Mouse (Mus musculus) intestine, postnatal 0 days (tissue): ENCODE data around the gene Olfr1121. TPM values are rescaled to one million over a fixed set of nuclear protein-coding genes. Genes with fewer than 3 reads are reported as not detected.
"Not testable (repeated sequence)": the region's sequence is repeated elsewhere in the genome, so short reads cannot be mapped to it uniquely, and the experiment has no call there.

Experiments used
- ATAC-seq: fragments of 200-750 bp; cut with Nextera tagmentation; 2 replicates; pipeline ENCODE4 v1.8.0; 2017; ENCODE audit warnings: mild to moderate bottlenecking, moderate TSS enrichment, moderate library complexity
- H3K27ac ChIP-seq: fragments of 300-500 bp; sonication (generic); 2 replicates; pipeline ENCODE4 v1.5.1; 2014; ENCODE audit warnings: mild to moderate bottlenecking, low read depth, low read length, moderate library complexity
- H3K27me3 ChIP-seq: fragments of 300-500 bp; sonication (generic); replicated peaks from 2 replicates; pipeline ENCODE4 v1.6.1; 2014; ENCODE audit warnings: low read length, mixed read lengths; ENCODE audit not compliant: control insufficient read depth, insufficient read depth
- H3K36me3 ChIP-seq: fragments of 300-500 bp; sonication (generic); 2 replicates; pipeline ENCODE4 v1.6.1; 2014; ENCODE audit warnings: mild to moderate bottlenecking, moderate library complexity; ENCODE audit not compliant: control insufficient read depth, insufficient read depth
- H3K4me1 ChIP-seq: fragments of 300-500 bp; sonication (generic); replicated peaks from 2 replicates; pipeline ENCODE4 v1.6.1; 2014; ENCODE audit warnings: antibody characterized with exemption, low read length, mixed read lengths; ENCODE audit not compliant: control insufficient read depth, insufficient read depth
- H3K4me2 ChIP-seq: fragments of 300-500 bp; sonication (generic); replicated peaks from 2 replicates; pipeline ENCODE4 v1.6.1; 2014; ENCODE audit warnings: low read depth, mild to moderate bottlenecking, moderate library complexity
- H3K4me3 ChIP-seq: fragments of 300-500 bp; sonication (generic); 2 replicates; pipeline ENCODE4 v1.5.1; 2014; ENCODE audit warnings: low read depth, low read length
- H3K9ac ChIP-seq: fragments of 300-500 bp; sonication (generic); 2 replicates; pipeline ENCODE4 v1.6.1; 2014; ENCODE audit warnings: mild to moderate bottlenecking, low read depth, low read length
- H3K9me3 ChIP-seq: fragments of 300-500 bp; sonication (generic); 2 replicates; pipeline ENCODE4 v1.6.1; 2016; ENCODE audit warnings: mixed run types; ENCODE audit not compliant: control insufficient read depth
- CTCF ChIP-seq: sonication (generic); IDR thresholded peaks from 2 replicates; pipeline ENCODE4 v1.5.1; 2016; ENCODE audit warnings: low read depth, mild to moderate bottlenecking, control low read depth, antibody characterized with exemption, moderate library complexity
- whole genome bisulfite sequencing: fragments of 180-500 bp; shearing (Covaris S2); extraction: QIAGEN DNeasy Blood & Tissue Kit; methylation state at CpG from one replicate; pipeline ENCODE4 v1.1.7; 2014; 5-methylcytosine and 5-hydroxymethylcytosine counted together
- polyA plus RNA-seq: library from polyadenylated mRNA; unstranded; fragments of >200 nt; fragmentation: Nextera tagmentation; extraction: Ambion mirVana; gene quantifications from 2 replicates; pipeline ENCODE4 v1.2.1, GENCODE M21; 2015

Gene Olfr1121
- polyA plus RNA-seq, result not detected in 2 replicates

DNA sequence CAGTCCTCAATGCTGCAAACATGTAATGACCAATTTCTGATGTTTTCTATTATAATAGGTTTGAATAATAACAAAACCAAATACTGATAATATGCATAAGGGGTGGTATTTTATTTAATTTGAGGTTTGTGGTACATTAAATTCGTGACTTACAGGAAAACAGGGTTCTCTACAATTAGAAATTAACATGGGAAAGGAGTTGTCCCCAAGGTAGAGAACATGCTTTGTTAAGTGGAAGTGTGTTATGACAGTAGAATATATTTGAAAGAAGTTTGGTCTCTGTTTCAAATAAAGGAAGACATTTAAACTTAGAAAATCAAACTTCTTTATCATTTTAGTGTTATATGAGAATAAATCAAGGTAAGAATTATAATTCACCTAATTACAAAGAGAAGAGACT, at the start of gene Olfr1121:
Gene Olfr1121, plus strand, starts transcription at position 301 of the 400 bp plus-strand sequence.
- H3K27me3 ChIP-seq, result no peaks in the 10 kb centered on the region
- TF ChIP-seq CTCF, result no peak
- no peaks in the 10 kb centered on the region for H3K4me1 ChIP-seq
- H3K9me3 ChIP-seq, result no peaks in the 10 kb centered on the region
- 33% methylated on average over 1 of the region's 1 CpGs for WGBS
- no peak for ATAC-seq
- no peaks in the 10 kb centered on the region for H3K36me3 ChIP-seq
- no peak within 1 kb of the TSS for H3K9ac ChIP-seq
- no peak within 1 kb of the TSS for H3K4me3 ChIP-seq
- no peak within 1 kb of the TSS for H3K27ac ChIP-seq
- no peak within 1 kb of the TSS for H3K4me2 ChIP-seq

- WGBS, result 48% methylated on average over 2 of the region's 2 CpGs
- TF ChIP-seq CTCF, result no peak
- H3K4me3 ChIP-seq, result no peak within 1 kb of the TSS
- no peak within 1 kb of the TSS for H3K27ac ChIP-seq
- no peaks in the 10 kb centered on the region for H3K9me3 ChIP-seq
- ATAC-seq, result no peak
- no peak within 1 kb of the TSS for H3K9ac ChIP-seq
- H3K4me2 ChIP-seq, result no peak within 1 kb of the TSS
- H3K27me3 ChIP-seq, result no peaks in the 10 kb centered on the region
- no peaks in the 10 kb centered on the region for H3K36me3 ChIP-seq
- H3K4me1 ChIP-seq, result no peaks in the 10 kb centered on the region
Measured at GRCm38 (mm10) chr2:87354515-87354914, 15.2 kb upstream of the Olfr1121 start, which contains the start of gene Olfr1120. Gene Olfr1120, plus strand, starts transcription at chr2:87354815.

- not testable (repeated sequence) for H3K4me2 ChIP-seq, H3K4me1 ChIP-seq, H3K36me3 ChIP-seq, H3K27me3 ChIP-seq, H3K9ac ChIP-seq, H3K27ac ChIP-seq, H3K4me3 ChIP-seq, H3K9me3 ChIP-seq, ATAC-seq
- 91% methylated on average over 2 of the region's 2 CpGs for WGBS
Measured at GRCm38 (mm10) chr2:87360121-87360520, 9.6 kb upstream of the Olfr1121 start.

DNA sequence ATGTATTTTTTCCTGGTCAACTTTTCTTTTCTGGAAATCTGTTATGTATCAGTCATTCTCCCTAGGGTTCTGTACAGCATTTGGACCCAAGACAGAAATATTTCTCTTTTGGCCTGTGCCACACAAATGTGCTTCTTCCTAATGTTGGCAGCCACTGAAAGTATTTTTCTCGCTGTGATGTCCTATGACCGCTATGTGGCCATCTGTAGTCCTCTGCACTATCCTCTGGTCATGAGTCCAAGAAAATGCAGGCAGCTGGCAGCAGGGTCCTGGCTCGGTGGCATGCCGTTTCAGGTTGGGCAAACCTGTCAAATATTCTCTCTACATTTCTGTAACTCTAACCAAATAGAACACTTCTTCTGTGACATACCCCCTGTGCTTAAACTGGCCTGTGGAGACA, 2.0 kb downstream of the Olfr1121 start:
- H3K4me2 ChIP-seq, result no peak overlapping the region
- H3K27ac ChIP-seq, result no peak overlapping the region
- no peak for TF ChIP-seq CTCF
- no peaks in the 10 kb centered on the region for H3K27me3 ChIP-seq
- no peaks in the 10 kb centered on the region for H3K36me3 ChIP-seq
- no peak for ATAC-seq
- no peak overlapping the region for H3K4me3 ChIP-seq
- no peak overlapping the region for H3K9ac ChIP-seq
- no peaks in the 10 kb centered on the region for H3K9me3 ChIP-seq
- H3K4me1 ChIP-seq, result no peaks in the 10 kb centered on the region
- 85% methylated on average over 4 of the region's 4 CpGs for WGBS

DNA sequence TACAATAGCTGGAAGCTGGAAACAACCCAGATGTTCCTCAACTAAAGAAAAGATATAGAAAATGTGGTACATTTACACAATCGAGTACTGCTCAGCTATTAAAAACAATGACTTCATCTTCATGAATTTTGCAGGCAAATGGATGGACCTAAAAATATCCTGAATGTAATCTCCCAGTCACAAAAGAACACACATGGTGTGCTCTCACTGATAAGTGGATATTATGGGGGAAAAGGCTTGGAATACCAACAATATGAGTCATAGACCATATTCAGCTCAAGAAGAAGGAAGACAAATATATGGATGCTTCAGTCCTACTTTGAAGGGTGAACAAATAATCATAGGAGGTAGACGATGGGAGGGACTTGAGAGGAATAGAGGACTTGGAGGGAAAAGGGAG, 14.2 kb downstream of the Olfr1121 start:
- Histone ChIP-seq H3K9me3 (no peaks in the 10 kb centered on the region), H3K27me3 (no peaks in the 10 kb centered on the region), H3K27ac (no peak overlapping the region), H3K4me2 (no peak overlapping the region), H3K9ac (no peak overlapping the region), H3K36me3 (no peaks in the 10 kb centered on the region), H3K4me3 (no peak overlapping the region), H3K4me1 (no peaks in the 10 kb centered on the region)
- 74% methylated on average over 2 of the region's 2 CpGs for WGBS
- TF ChIP-seq CTCF, result no peak
- no peak for ATAC-seq

DNA sequence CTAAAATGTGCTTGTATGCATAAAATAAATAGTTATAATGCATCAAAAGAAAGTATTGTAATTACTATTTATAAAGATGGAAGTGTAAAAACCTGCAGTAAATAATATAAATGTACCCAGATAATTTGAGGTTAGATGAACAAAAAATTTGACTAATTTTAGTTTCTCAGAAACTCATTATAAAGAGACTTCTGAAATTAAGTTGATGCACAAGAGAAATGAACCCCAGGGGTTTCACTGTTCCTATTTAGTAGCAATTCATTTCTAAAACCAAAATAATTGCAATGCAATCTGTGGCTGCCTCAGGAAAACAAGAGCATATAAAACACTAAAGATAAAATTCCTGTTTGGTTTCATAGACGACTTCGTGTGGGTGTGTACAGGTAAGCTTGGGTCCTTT, 15.9 kb downstream of the Olfr1121 start, which contains the start of gene Olfr1122:
Gene Olfr1122, plus strand, starts transcription at position 301 of the 400 bp plus-strand sequence.
- Histone ChIP-seq H3K9ac (no peak within 1 kb of the TSS), H3K9me3 (no peaks in the 10 kb centered on the region), H3K4me2 (no peak within 1 kb of the TSS), H3K36me3 (no peaks in the 10 kb centered on the region), H3K4me1 (no peaks in the 10 kb centered on the region), H3K4me3 (no peak within 1 kb of the TSS), H3K27ac (no peak within 1 kb of the TSS), H3K27me3 (no peaks in the 10 kb centered on the region)
- WGBS, result 65% methylated on average over 2 of the region's 2 CpGs
- TF ChIP-seq CTCF, result no peak
- no peak for ATAC-seq

DNA sequence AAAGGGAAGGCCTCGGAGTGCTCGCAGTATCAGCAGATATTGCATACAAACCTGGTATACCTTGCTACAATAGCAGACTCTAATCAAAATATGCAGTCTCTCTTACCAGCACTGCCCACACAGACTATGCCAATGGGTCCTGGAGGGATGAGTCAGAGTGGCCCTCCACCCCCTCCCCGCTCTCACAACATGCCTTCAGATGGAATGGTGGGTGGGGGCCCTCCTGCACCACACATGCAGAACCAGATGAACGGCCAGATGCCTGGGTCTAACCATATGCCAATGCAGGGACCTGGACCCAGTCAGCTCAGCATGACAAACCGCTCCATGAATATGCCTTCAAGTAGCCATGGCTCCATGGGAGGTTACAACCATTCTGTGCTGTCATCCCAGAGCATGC, 23.9 kb downstream of the Olfr1121 start:
- WGBS, result 85% methylated on average over 5 of the region's 5 CpGs
- H3K9ac ChIP-seq, result not testable (repeated sequence)

DNA sequence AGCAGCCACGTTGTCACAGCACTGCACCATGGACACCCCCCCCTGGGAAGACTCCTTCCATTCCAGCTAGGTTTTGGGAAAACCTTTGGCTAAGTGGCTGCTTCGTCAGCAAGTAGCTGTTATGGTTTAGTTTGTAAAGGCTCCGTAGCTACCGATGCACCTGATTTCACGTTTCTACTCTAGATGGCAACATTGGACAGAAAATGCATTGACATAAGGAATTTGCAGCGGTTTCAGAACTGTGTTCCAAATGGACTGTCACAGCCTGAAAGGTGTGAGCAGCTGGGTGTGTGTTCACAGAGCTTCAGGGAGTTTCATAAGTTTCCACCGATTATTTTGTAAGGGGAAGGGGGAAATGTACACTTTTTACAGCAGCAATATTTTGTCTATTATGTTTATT, 25.0 kb downstream of the Olfr1121 start:
- WGBS, result 76% methylated on average over 7 of the region's 7 CpGs
- not testable (repeated sequence) for H3K9ac ChIP-seq, H3K27ac ChIP-seq, H3K4me3 ChIP-seq, ATAC-seq, H3K4me1 ChIP-seq, H3K4me2 ChIP-seq, H3K27me3 ChIP-seq, H3K9me3 ChIP-seq, H3K36me3 ChIP-seq

More for the DNA sequence above, 23.9 kb downstream of the Olfr1121 start:
- not testable (repeated sequence) for H3K4me2 ChIP-seq, H3K27me3 ChIP-seq, H3K4me1 ChIP-seq, H3K4me3 ChIP-seq, ATAC-seq, H3K9me3 ChIP-seq, H3K27ac ChIP-seq, H3K36me3 ChIP-seq
